Mouse (Mus musculus) right cerebral cortex, adult 18-20 months (tissue): Measurements from ENCODE around the gene Gm17654.
"Not testable (repeated sequence)": the region's sequence is repeated elsewhere in the genome, so short reads cannot be mapped to it uniquely, and the experiment has no call there.

ENCODE experiments used
- DNase-seq: peaks from one replicate; pipeline ENCODE4 v3.0.0; 2022; ENCODE audit warnings: mixed read lengths

Gene Gm17654

DNA sequence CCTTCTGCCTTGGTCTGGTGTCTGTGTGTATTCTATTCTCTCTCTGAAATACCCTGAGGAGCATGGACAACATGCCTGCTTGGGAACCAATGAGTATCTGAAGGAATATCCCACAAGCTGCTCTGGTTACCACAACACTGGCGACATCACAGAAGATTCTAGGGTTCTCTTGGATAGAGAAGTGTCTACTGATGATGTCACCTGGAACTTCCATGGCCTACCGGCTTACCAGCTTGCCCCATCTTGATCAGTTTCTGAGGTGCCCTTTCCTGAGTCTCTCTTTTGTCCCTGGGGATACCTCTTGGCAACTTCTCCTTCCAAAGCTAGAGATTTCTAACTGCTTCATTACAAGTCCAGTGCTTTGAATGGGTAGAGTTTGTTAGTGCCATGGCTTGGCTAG lies at the start of gene Gm17654:
Gene Gm17654 (minus strand): TSS at position 101 of the 400 bp plus-strand sequence.
- not testable (repeated sequence) for DNase-seq

DNA sequence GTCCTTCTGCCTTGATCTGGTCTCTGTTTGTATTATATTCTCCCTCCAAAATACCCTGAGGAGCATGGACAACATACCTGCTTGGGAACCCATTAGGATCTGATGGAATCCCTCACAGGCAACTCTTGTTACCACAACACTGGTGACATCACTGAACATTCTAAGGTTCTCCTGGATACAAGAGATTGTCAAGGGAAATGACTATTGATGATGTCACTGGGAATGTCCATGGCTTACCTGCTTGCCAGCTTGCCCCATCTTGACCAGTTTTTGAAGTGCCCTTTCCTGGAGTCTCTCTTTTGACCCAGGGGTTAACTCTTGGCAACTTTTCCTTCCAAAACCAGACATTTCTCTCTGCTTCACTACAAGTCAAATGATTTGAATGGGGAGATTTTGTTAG lies 29.0 kb upstream of the Gm17654 start, which contains the start of gene Gm10375:
Gene Gm10375 (minus strand): TSS at position 101 of the 400 bp plus-strand sequence.
- DNase-seq: not testable (repeated sequence)

DNA sequence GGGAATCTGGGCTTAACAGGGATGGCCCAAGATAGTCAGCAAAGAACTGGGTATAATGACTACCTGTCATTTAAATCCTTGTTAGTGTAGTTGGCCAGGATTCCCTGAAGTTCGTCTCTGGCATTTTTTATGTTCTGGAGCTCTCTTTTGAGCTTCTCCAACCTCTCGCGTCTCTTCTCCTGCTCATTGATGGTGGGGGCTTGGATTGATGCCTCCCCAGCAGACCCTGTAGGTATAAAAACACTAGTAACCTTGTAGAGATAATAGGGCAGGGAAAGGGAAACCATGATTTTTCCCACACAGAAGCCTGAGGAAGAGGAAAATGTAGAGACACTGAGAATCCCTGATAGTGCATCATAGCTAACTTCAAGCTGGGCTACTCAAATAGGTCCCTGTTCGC lies 977 bp downstream of the Gm17654 start:
- not testable (repeated sequence) for DNase-seq

DNA sequence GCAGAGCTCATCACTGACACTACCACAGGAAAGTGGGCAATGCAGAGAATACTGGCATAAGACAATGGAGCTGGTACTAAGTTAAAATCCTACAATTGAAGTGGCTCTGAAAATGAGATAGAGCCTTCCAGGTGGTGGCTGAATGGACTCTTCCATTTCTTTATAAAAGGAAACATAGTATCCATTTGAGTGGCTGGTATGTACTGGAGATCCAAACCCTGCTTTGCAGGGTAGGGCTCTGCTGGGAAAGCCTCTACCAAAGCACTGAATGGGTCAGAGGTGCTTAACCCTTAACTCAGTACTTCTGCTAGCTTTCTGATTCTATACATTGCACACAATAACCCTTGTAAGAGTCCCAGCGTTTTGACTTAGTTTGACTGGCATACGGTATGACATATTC lies 26.7 kb downstream of the Gm17654 start:
- DNase-seq: not testable (repeated sequence)

DNA sequence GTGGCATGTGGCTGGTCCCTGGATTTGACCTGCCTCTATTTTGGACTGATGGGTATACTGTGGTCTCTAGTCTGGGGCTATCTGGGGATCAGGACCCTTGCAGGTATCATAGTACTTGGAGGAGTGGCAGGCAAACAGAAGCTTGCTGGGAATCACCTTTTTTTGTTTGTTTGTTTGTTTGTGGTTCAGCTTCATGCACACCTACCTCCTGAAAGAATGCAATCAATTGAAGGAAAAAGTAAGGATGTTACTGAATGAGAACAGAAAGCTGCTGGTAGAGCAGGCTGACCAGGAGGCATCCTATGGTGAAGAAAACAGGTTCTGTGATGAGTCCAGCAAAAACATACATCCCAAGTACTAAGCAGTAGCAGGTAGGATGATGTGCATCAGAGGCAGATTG lies 32.7 kb downstream of the Gm17654 start:
- not testable (repeated sequence) for DNase-seq

DNA sequence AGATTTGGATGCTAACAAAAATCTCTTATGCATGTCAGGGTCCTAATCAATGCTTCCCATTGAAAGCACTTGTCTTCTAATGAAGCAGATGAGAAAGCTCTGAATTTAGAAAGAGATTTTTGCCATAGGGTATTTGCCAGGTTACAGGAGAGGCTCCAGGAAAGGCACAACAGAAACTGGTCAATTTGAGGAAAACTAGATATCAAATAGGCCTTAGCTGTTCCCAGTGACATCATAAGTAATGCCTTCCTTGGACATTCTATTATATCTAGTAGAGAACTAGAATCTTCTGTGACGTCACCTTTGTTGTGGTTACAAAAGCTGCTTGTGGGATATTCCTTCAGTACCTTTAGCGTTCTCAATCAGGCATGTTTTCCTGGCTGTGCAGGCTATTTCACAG lies 35.7 kb downstream of the Gm17654 start, which contains the start of gene Gm5799:
Gene Gm5799 (plus strand): TSS at position 301 of the 400 bp plus-strand sequence.
- not testable (repeated sequence) for DNase-seq

DNA sequence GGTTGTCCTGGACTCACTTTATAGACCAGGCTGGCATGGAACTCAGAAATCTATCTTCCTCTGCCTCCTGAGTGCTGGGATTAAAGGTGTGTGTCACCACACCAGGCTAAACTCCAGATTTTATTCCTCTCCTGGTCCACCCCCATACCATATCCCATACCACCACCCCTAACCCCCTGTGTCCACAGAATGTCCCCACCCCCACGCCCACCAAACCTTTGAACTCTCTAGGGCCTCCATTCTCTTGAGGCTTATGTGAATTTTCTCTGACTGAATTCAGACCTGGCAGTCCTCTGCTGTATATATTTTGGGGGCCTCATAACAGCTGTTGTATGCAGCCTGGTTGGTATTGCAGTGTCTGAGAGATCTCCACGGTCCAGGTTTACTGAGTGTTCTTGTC lies 40.8 kb downstream of the Gm17654 start:
- not testable (repeated sequence) for DNase-seq

DNA sequence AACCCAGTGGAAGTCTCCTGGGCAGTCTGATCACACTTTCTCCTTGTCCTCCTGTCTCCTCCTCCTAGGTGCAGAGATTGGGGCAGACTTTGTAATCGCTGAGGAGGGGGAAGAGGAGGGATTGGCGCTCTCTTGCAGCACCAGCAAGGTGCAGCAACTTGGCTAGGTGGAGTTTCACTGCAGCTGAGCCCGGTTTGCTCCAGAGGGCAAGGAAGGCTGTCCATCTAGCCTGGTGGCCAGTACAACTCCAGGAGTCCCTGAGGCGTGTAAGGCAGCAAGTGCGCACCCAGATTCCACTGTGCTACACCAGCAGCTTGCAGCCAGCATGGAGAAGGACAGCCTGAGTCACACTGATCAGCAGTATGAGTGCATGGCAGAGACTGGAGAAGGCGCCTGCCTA lies 46.6 kb downstream of the Gm17654 start:
- DNase-seq: not testable (repeated sequence)

DNA sequence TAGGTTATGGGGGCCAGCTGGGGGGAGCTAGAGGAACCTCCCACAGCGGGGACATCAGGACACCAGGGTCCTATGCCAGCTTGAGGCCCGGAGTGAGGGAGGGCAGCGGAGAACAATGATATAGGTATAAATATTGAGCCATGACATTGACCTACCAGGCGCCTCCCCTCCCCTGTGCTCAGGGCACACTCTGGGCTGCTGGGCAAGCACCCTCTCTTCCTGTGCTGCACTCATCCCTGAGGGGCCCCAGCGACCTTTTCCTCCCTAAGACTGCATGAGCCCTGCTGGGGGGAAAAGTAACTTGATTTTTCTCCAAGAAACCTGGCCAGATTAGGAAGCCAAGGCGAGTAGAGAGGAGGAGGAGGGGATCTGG lies 46.9 kb downstream of the Gm17654 start:
- not testable (repeated sequence) for DNase-seq

DNA sequence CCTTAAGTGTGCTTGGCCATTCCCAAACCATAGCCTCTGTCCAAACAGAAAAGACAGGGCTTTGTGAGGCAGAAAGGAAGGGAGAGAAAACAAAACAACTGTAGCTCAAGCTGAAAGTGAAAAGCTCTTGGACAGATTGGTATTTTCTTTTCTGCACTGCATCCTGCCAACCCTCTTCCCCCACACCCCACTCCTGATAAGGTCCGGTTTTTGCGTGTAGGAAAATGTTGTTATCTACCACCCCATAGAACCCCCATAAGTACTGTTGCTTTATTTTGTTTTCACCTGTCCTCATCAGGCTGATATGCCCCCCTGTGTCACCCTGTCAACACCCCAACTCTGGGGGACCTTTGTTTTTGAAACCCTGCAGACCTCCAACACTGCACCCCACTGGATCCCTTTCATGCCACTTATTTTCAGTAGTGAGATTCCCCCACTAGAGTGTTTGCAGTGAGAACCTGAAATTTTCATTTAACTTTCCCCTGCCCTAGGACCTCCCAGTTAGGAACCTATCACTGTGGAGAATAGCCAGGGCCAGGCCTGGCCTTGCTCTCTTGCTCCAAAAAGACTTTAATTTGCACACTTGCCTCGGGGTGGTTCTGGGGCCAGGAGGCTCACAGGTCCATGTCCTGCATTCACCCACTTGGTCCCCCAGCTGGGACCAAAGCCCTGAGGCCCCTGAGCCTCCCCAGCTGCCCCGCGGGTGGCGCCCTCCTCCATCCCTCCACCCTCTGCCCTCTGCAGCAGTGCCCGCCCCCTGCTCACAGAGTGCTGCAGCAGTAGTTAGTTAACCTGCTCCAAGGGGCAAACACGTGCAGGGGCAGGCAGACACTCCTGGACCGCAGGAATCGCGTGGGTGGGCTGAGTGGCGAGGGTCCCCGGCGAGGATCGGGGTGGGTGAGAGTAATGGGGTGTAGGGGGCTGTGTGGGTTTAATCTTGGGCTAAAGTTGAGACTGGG lies 47.6 kb downstream of the Gm17654 start:
- not testable (repeated sequence) for DNase-seq
